Mouse (Mus musculus): ENCODE results near the gene Tcfl5.

- TF ChIP-seq POLR2A (IDR thresholded peaks at IDR 0.05; ENCODE audit: borderline replicate concordance, control insufficient read depth, low read depth, low read length) (no peak), CTCF (IDR thresholded peaks at IDR 0.05; ENCODE audit: control insufficient read depth, insufficient read depth, low read length) (no peak)
Observed at GRCm38 (mm10) chr2:180598157-180598705, 44.3 kb downstream of the Tcfl5 start.

Data from bone marrow, adult 2 months (tissue).